Mouse (Mus musculus) c-Kit-negative CD71-positive TER-119-positive erythroid progenitor cells, embryonic 14.5 days (primary cell): ENCODE results near the gene Mettl27.

Source experiments
- DNase-seq: peaks from one replicate; pipeline ENCODE4 v3.0.0-alpha.2; 2013; ENCODE audit warnings: low read depth, low spot score

Gene Mettl27

GRCm38 (mm10) chr5:134985633-134986297 is 53.6 kb downstream of the Mettl27 start, which contains the start of gene Cldn3:
Cldn3 (plus strand) TSS chr5:134986214.
- no peak for DNase-seq

- DNase-seq: no peak
Measured at GRCm38 (mm10) chr5:134986298-134987268, 54.4 kb downstream of the Mettl27 start.

GRCm38 (mm10) chr5:134989166-134989565 is 57.0 kb downstream of the Mettl27 start:
- no peak for DNase-seq

DNA sequence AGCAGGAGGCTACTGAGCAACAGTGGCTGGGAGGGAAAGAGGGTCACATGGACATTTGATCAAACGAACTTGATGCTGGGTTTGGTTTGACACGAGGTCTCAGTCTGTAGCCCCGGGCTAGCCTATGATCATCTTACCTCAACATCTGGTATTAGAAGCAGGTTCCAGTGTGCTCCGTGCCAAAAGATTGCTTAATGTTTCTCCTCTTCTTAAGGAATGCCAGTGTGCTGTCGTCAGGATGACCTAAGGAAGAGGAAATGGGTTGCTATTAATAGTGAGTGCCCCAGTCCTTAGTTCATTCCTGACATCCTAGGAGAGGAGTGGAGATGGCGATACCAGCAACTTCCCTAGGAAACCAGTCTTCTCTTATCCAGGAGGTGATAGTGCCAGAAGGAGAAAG is 57.6 kb downstream of the Mettl27 start:
- DNase-seq: no peak
